Mouse (Mus musculus) cerebral cortex, adult 2 months (tissue): Measurements from ENCODE around the gene Elf2.

ENCODE experiments used
- WGBS: fragments of 180-500 bp; shearing (Covaris S2); methylation state at CpG from one replicate; pipeline ENCODE4 v1.1.7; 2018; 5-methylcytosine and 5-hydroxymethylcytosine counted together

Elf2 gene

DNA sequence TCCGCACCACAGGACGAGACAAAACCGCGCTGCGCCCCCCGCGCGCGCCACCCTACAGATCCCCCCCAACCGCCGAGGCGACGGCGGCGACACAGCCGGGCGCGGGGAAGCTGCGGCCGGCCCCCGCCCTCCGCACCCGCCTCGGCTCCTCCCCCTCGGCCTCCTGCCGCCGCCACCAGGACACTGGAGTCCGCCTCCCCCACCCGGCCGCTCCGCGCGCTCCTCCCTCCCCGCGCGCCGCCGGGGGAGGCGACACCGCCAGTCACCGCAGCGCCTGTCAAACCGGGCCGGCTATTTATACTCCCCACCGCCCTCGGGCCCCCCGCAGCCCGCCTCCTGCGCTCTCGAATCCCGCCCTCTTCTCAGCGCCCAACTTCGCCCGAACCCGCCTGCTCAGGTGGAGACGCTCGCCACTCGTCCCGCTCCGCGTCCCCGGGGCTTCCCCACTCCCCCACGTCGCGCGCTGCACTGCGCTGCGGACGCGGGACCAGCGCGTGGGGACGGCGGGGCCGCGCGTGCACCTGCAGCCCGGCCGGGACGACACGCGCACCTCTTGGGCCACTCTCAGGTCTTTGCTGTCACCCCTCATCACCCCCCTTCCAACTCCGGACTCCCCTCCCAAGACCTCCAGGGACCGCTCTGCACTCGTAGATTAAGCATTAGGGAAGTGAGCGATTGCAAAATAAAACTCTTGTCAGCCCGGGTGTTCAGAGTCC is at the start of gene Elf2:
Gene Elf2, minus strand, starts transcription at position 112 of the 716 bp plus-strand sequence.
- WGBS, result 1% methylated on average over 87 of the region's 87 CpGs

DNA sequence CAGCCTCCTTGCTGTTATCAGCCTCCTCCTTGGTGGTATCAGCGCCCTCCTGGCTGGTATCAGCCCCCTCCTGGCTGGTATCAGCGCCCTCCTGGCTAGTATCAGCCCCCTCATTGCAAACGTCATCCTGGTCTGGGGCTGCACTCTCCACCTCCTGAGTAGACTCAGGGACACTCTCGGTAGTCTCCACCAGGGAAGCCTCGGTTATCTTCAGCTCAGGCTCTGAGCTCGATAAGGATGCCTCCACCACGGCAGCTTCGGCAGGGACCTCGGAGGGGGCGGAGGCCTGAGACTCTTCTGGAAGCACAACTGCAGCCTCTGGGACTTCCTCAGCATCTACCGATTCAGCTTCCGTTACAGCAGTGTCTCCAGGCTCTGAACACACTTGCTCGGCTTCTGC is 48.4 kb upstream of the Elf2 start:
- 16% methylated on average over 13 of the region's 13 CpGs for WGBS

DNA sequence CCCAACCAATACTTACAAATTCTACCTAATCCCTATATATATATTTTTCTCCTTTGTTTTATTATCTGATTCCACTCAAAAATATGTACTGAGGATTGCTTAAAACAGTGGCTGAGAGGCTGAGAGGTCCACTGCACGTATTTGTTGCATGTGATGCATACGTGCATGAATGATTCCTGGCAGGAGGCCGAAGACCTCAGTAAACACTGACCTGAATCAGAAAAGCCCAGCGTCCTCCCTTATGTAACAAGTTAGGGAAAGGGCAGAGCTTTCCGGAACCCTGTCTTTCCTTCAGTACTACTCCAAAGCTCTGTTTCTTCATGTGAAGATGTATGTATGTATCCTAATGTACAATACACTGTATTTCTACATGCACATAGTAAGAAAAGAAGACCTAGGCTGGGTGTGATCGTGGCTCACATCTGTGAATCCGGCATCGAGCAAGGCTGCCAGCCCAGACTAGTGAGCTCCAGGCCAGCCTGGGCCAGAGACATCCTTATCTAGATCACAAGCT is 47.5 kb upstream of the Elf2 start:
- WGBS, result 89% methylated on average over 8 of the region's 8 CpGs

DNA sequence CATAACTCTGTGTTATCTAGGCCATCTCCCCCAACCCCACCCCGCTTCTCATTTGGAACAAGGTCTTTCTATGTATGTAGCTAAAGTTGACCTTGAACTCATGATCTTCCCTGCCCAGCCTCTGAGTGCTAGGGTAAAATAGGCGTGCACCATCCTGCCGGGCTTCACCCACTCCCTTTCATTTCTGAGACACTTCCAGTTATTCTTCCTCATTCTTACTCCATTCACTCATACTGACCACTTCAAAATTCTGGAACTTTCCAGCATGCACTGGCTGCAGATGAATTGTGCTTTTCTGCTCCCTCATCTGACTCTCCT is 46.6 kb upstream of the Elf2 start:
- WGBS, result 78% methylated on average over 3 of the region's 3 CpGs

DNA sequence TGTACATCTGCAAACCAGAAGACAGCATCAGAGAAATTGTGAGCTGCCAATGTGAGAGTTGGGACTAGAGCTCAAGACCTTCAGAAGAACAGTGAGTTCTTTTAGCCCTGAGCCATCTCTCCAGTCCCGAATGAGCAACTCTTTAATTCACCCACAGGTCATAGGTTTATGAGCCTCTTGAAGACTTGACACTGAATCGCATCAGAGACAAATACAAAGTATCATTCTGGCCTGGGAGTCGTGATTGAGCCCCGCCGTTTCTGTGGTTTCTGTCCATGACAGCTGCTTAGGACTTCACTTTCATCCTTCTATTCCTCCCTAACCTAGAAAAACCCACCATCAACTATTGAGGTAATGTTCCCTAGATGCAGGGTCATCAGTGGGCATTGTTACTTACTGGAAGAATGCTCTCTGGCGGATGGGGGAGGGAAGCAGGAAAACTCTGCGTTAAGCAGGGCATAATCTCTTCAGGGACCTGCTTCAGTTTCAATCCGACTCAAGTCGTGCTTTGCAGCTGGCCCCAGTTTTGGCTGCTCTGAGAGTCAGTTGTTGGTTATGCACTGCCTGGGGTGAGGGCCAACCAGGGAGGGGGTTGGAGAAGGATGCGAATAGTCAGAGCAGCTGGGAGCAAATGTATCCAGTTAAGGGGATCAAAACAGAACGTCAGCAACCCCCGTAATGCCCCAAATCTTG is 46.1 kb upstream of the Elf2 start:
- 62% methylated on average over 12 of the region's 12 CpGs for WGBS

DNA sequence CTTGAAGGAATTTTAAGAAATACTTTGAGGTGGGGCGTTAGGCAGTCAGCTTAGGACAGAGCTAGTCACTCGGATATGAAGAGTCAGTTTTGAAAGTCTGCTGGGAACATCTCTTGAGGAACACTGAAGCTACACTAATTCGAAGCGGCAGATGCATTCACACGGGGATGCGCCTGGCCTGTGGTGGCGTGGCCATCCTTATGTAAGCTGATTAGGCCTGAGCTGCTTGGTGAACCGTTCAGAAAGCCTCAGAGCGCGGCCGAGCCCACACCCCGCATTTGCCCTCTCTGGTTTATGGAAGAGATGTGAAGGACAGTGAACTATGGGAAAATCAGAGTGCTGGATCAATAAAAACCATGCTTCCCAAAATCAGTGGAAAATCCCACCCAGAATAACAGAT is 42.9 kb upstream of the Elf2 start:
- 79% methylated on average over 12 of the region's 12 CpGs for WGBS

DNA sequence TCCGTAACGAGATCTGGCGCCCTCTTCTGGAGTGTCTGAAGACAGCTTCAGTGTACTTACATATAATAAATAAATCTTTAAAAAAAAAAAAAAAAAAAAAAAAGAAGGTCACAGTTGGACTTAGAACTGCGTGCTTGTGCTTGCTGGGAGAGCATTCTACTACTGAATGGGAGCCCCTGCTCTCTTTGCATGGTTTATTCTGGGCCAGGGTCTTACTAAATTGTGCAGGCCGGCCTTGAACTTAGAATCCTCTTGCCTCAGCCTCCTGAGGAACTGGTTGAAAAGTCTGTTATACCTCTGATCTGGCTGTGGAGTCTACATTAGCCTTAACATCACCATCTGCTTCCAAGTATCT is 40.2 kb upstream of the Elf2 start:
- WGBS, result 49% methylated on average over 4 of the region's 5 CpGs

DNA sequence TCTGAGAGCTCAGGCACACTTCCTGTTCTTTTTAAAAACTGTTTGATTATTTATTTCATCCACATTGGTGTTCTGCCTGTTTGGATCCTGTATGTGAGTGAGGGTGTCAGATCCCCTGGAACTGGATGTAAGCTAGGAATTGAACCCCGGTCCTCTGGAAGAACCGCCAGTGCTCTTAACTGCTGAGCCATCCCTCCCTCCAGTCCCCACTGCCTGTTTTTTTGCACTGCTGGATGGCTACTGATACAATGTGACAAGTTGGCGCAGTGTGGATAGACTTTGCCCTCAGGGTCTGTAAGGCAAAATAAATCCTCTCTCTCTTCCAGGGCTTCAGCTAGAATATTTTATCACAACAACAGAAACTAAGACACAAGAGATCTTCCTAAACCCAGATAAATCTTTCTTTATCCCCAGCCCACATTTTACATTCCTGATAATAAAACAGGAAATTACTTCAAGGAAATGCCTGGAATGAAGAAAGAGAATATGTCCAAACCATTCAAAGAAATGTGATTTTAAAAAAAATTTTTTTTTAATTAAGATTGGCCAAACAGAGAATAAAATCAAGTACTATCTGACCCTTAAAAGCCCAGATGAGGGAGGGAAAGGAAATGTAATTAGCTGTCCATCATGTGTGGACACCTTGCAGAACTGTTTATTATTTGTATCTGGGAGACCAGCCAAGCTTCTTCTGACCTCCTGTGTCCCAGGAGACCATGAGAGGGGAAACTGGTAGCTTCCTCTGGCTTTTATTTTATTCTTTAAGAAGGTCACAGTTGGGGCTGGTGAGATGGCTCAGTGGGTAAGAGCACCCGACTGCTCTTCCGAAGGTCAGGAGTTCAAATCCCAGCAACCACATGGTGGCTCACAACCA is 39.6 kb upstream of the Elf2 start:
- WGBS, result 65% methylated on average over 5 of the region's 5 CpGs

DNA sequence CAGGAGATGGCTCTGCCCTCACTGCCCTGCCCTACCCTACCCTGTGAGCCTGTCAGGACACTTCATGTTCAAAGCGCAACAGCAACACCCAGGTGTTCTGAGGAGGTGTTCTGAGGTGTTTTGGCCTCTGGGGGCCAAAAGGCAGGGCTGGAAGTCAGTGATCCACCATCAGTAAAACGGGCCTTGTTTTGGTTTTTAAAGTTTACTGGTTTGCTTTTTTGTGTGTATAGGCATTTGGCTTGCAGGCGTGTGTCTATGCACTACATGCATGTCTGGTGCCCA is 38.1 kb upstream of the Elf2 start:
- 92% methylated on average over 3 of the region's 3 CpGs for WGBS

DNA sequence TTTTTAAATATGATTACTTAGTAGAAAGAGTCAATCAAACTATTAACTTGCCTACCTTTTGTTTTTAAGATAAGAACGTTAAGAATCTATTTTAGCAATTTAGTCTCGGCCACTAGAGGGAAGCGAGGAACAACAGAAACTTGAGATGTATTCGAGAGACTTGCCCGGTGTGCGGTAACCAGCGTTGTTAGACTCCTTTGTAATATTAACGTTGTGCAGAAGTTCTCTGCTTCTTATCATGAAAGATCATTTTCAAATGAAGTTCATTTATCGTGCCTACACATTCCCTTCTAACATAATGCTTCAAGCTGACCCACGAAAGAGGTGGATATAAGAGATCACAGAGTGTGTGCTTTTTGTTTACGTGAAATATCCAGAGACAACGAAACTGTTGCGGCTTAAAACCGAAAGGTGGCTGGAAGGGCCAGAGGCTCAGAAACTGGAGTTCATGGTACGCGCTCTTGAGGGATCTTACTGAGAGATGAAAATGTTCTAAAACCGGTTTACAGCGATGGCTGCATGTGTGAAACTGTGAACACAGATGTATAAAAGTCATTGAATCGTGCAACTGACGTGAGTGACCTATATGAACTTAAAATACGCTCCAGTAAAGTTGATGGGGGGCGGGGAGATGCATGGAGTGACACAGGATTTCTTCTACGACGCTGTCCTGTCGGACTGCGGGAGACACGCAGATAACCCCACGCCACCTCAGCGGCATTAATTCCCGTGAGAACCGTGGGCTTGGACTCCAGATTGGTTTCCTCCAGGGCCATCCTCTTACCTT is 37.6 kb upstream of the Elf2 start:
- WGBS, result 44% methylated on average over 31 of the region's 31 CpGs

DNA sequence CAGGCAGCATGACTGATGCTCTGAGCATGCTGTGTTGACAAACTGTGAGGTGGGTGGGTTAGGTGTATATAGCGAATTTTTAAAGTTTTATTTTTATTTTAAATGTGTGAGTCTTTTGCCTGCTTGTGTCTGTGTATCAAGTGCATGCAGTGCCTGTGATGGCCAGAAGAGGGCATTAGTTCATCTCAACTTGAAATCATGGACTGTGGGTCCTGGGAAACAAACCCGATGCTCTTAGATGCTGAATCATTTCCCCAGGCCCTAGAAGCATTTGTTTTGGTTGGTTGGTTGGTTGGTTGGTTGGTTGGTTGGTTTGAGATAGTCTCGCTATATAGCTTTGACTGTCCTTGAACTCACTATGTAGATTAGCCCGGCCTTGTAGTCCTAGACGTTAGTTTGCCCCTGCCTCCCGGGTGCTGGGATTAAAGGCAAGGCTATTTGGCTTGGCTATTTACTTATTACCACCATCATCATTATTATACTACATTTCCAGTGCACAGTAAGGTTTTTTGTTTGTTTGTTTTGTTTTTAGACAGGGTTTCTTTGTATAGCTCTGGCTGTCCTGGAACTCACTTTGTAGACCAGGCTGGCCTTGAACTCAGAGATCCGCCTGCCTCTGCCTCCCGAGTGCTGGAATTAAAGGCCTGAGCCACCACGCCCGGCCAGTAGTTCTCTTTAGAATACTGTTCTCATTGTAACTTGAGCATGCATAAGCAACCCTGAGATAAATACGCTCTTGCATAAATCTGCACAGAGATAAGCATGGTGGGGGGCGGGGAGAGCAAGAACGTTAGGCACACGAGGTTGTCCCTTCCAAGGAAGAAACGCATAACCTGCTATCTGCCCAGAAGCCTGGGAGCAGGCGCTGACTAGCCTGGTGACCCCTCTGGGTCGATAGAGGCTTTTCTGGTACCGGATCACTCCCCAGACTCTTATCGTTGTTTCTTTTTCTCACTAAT is 35.1 kb upstream of the Elf2 start:
- WGBS, result 84% methylated on average over 19 of the region's 19 CpGs

DNA sequence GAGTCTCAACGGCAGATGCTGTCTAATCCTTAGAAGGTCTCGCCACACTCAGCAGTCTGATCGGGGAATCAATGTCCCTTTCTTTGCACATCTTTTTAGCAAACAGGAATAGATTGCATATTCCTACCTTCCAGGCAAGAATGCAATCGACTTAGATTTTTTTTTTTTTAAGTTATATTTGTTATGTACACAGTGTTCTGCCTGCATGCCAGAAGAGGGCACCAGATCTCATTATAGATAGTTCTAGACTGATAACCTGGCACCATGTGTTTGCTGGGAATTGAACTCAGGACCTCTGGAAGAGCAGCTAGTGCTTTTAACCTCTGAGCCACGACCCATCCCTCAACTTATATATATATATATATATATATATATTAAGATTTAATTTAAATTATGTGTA is 33.1 kb upstream of the Elf2 start:
- 75% methylated on average over 5 of the region's 5 CpGs for WGBS

DNA sequence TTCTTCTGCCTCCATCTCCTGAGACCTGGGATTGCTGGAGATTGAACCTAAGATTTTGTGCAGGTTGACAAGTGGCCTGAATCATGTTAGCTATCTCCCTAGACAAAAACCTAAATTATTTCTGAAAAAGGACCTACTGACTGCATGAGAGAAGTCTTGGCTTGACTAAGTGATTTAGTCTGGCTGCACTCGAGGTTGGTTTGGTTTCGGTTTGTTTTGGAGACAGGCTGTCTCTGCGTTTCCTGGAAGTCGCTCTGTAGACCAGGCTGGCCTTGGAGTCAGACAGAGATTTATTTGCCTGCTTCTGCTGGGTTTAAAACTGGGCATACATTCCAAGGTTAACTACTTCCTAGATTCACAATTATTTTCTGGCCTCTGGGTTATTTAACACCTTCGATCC is 32.4 kb upstream of the Elf2 start:
- 78% methylated on average over 5 of the region's 5 CpGs for WGBS

DNA sequence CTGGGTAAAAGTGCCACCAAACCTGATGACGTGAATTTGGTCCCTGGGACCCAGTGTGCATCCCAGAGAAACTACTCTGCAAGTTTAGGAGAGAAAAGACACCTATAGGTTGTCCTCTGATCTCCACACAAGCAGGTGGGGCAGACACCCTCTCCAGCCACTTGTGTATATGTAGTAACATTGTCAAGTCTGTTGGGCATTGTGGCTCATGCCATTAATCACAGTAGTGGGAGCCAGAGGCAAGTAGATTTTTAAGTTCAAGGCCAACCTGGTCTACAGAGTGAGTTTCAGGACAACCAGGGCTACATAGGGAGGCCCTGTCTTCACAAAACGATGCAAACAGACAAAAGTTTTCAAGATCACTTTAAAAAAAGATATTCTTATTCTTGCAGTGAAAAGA is 31.4 kb upstream of the Elf2 start:
- 77% methylated on average over 2 of the region's 2 CpGs for WGBS

DNA sequence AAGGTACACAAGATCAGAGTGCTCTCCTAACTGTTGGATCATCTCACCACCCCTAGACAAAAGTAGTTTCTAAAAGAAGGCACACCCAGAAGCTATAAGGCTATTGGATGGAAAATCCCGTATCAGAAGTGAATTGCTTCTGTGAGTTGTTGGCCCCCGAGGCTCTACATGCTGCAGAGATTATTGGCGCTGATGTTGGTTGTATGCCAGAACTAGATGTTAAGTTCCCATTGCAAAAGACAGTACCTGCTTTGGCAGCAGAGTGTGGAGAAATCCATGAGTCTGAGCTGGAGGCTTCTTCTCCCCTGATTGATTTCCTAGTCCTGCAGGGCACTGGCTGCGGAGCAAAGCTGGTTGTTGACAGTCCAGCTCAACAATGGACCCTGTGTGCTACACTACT is 27.5 kb upstream of the Elf2 start:
- 74% methylated on average over 4 of the region's 4 CpGs for WGBS

DNA sequence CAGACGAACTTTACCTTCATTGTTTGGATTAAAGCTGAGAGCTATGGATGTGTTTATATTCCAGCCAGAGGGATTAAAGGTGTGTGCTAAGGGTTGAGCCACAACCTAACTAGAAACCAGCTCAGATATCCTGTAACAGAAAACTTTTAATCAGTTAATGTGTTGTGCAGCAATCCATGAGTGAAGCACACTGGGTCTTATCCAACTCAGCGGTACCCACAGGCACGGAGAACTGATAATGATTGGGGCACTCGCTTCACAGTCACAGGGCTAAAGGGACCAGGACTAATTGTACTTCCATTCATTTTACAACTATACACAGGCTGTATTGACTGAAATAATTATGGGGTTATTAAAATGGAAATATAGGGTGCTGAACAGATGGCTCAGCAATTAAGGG is 26.5 kb upstream of the Elf2 start:
- WGBS, result 80% methylated on average over 4 of the region's 4 CpGs

DNA sequence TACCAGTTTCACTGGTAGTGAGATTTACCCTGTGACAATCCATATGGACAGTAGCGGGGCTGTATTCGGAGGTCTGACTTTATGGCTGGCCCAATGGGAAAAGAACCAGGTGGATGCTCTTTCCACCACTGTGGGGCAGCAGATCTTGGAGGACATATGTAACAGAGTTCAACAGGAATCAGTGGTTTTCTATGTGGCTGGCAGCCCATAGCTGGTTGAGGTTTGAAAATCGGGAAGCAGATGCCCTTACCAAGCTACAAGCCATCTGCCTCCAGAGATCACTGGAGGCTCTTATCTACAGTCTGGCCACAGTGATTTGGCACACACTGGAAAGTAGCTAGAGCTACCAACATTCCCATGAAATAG is 25.0 kb upstream of the Elf2 start:
- 2% methylated on average over 3 of the region's 3 CpGs for WGBS

DNA sequence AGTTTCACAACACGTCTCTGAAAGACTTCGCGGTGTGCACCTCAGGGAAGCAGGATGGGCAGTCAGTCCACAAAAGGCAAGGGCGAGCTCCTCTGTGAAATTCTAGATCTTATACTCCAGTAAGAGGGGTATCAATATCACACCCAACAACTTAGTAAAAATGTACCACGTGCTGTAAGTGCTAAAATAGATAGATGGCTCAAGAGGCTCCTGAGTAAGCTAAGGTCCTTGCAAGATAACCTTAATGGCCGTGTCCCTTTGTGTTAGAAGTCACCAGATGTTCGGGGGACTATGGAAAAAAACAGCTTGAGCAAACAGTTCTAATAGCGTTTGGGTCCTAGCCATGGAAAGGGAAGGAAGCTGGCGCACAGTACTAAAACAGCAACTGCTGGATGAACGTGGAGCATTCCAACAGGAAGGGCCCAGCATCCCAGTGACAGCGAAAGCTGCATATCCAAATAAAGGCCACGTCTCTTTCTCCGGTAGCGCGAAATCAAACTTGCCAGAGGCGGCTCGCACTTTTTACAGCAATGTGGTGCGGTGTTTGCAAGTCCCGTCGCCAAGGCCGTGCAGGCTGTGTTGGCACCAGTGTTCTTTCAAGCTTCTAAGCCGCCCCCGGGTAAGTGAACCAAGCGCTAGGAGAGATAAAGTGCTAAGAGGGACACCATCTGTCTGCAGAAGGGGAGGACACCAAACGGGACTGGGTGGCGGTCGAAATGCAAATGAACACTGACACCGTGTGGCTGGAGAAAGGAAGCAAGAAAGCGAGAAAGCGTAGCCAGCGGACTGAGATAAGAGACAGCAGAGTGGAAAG is 24.4 kb upstream of the Elf2 start:
- WGBS, result 8% methylated on average over 31 of the region's 31 CpGs

DNA sequence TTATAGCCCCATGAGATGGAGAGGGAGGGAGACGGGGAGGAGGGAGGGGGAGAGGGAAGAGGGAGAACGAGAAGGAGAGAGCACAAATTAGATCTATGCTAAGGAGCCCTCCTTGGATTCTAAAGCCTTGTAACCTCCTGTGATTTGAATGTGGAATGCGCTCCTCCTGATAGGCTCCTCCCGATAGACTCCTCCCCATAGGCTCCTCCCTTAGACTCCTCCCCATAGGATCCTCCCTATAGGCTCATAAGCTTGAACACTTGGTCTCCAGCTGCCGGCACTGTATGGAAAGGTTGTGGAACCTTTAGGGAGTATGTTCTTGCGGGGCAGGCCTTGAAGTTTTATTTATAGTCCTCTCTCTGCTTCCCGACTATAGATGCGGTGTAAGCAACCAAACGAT is 20.6 kb upstream of the Elf2 start:
- WGBS, result 33% methylated on average over 9 of the region's 9 CpGs
